Mouse (Mus musculus) v-Abl transformed pro-B cells (cell line): ENCODE data around the gene Hip1.

ENCODE experiments used
- in situ Hi-C, 2 experiments: fragments of 400-800 bp; cut with MboI; formaldehyde crosslinking; loops; one replicate each; pipeline ENCODE4 v1.15.1; 2025; ENCODE audit not compliant: unreplicated experiment in 2 of 2

The Hip1 gene

DNA sequence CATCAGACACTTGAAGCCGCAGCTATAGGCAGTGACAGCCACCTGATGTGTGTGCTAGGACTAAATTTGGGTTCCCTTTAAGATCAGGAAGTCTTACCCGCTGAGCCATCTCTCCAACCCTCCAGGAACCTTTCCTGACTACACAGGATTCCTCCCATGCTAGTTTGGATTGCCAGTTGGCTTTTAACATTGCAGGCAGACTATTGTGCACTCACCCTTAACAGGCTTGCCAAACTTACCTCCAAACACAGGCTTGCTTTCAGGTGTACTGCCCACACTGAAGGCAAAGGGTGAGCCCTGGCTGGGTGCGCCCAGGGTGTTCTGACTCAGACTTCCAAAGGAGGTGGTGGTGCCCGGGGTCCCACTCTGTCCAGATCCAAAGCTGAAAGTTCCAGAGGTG is 164.2 kb downstream of the Hip1 start:
- in situ Hi-C loops, result no loop called here

DNA sequence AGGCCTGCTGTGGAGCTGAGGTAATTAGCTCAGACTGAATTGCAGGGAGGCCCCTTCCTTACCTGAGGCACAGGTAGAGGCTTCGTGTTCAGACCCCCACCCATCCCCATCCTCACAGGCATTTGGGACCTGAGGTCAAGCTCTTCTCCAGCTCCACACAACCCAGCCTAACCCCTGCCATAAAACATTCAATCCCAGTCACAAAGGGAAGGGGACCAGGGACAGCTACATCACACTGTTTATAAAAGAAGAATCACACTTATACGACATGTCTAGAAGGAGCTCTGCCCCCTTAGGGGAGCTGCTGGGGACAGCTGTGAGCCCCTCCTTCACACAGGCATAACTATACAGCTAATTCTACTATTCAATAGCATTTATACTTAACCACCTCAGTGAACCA is 168.6 kb downstream of the Hip1 start:
- in situ Hi-C loops, result no loop called here

- in situ Hi-C loops, result no loop called here
Observed at GRCm38 (mm10) chr5:135375167-135375566, 169.8 kb downstream of the Hip1 start.

GRCm38 (mm10) chr5:135373601-135374000 is 171.3 kb downstream of the Hip1 start:
- in situ Hi-C loops, result no loop called here

- in situ Hi-C loops, result no loop called here
Observed at GRCm38 (mm10) chr5:135371195-135371594, 173.7 kb downstream of the Hip1 start.

DNA sequence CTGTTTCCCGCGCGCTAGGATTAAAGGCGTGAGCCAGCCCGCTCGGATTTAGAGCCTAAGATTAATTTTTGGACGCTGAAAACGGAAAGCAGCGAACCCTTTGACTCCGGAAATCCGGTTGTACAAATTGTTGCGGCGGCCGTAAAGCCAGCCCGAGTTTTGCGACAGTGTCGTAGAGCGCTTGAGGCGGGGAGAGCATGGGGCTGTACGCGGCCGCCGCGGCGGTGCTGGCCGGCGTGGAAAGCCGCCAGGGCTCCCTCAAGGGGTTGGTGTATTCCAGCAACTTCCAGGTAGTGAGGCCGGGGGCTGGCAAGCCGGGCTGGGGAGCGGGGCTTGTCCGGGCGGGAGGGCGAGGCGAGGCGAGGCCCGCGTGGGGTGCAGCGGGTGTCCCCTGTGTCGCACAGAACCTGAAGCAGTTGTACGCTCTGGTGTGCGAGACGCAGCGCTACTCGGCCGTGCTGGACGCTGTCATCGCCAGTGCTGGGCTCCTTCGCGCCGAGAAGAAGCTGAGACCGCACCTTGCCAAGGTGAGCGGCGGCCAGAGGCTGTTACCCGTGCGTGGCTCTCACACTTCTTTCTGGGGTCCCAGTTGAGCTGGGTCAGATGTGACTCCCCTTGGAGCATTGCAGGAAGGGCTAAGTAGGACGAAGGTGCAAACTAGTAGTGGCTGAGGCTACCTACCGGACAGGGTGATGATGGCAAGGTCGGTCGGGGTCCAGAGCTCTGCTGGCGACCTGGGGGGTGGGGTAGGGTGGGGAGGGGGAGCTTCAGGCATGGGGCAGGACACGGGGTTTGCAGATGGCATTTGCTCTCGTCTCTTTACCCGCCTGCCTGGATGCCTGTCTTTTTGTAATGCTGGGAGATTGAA is 174.9 kb downstream of the Hip1 start, which contains the start of gene Nsun5:
Nsun5 (plus strand) TSS at position 167 of the 868 bp plus-strand sequence.
- in situ Hi-C loops, result loop anchor here in 1 of 2 experiments (10.0 kb wide), 1 partner anchor 255 kb away; no protein-coding TSS in a partner anchor

DNA sequence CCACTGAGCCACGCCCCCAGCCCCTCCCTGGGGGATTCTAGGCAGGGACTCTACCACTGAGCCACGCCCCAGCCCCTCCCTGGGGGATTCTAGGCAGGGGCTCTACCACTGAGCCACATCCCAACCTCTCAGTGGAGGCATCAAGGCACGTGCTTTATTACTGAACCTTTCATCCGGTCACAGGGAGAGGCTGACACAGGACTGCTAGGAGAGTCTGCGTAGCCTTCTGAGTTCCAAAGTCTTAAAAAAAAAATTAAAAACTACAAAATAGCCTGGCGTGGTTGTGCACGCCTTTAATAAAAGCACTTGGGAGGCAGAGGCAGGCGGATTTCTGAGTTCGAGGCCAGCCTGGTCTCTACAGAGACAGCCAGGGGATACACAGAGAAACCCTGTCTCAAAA is 175.7 kb downstream of the Hip1 start:
- in situ Hi-C loops, result loop anchor here in 1 of 2 experiments (10.0 kb wide), 1 partner anchor 254 kb away; no protein-coding TSS in a partner anchor

GRCm38 (mm10) chr5:135368312-135368711 is 176.6 kb downstream of the Hip1 start:
- in situ Hi-C loops, result loop anchor here in 1 of 2 experiments (10.0 kb wide), 1 partner anchor 254 kb away; no protein-coding TSS in a partner anchor

DNA sequence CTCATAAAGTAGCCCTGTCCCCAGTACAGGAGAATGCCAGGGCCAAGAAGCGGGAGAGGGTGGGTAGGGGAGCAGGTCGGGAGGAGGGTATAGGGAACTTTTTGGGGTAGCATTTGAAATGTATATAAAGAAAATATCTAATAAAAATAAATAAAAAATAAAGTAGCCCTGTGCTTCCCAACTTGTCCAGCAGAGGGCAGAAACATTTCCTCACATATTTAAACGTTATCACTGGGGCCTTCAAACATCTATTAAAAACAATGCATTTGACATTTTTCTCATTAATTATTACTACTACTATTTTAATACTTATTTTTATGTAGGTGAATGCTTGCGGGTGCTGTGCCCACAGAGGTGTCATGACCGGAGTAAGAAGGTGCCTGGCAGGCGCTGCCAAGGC is 177.1 kb downstream of the Hip1 start:
- in situ Hi-C loops, result loop anchor here in 1 of 2 experiments (10.0 kb wide), 1 partner anchor 253 kb away; no protein-coding TSS in a partner anchor

DNA sequence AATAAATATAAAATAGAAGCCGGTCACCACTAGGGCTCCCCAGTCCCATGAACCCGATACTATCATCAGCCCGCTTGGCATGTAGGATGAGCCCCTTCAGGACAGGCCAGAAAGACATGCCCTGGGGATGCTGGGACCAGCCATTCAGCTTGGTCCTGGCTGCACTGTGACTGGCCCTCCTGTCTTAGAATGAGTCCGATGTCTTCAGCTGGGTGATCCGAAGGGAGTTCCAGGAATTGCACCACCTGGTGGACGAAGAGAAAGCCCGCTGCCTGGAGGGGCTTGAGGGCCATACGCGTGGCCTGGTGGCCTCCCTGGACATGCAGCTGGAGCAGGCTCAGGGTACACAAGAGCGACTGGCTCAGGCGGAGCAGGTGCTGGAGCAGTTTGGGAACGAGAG is 181.4 kb downstream of the Hip1 start:
- in situ Hi-C loops, result loop anchor here in 1 of 2 experiments (10.0 kb wide), 1 partner anchor 249 kb away; no protein-coding TSS in a partner anchor

DNA sequence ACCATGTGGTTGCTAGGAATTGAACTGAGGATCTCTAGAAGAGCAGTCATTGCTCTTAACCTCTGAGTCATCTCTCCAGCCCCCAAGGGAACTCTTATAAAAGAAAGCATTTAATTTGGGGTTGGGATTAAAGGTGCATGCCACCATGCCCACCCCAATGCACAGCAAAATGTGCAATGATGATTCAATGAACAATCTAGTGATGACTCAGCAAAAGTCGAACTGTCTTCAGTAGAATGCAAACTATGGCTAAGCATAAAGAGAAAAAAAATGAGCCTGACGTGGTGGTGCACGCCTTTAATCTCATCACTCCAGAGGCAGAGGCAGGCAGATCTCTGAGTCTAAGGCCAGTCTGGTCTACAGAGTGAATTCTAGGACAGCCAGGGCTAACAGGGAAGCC is 182.3 kb downstream of the Hip1 start:
- in situ Hi-C loops, result loop anchor here in 1 of 2 experiments (10.0 kb wide), 1 partner anchor 248 kb away; no protein-coding TSS in a partner anchor

DNA sequence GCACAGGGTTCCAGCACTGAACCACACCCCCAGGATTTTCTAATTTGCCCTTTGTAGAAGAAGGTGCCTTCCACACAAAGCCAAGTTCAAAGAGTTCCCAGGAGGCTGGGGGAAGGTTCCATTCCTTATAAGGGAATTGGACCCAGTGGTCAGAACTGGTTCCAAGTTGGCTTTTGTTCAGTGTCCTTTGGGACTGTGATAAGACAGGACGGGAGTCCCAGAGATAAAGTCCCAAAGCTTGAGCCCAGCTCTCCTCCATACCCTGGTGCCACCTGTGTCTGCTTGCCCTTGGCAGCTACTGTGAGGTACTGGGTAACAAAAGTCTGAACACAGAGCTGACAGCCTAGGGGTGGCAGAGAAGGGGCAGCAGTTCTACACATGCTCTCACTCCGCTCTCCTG is 185.1 kb downstream of the Hip1 start:
- in situ Hi-C loops, result loop anchor here in 1 of 2 experiments (10.0 kb wide), 1 partner anchor 245 kb away; no protein-coding TSS in a partner anchor

GRCm38 (mm10) chr5:135357556-135357955 is 187.4 kb downstream of the Hip1 start:
- in situ Hi-C loops, result no loop called here
